Mouse (Mus musculus): ENCODE data around the gene Scamp1.

The Scamp1 gene

GRCm38 (mm10) chr13:94168319-94168718 is 117.3 kb downstream of the Scamp1 start:
- no peaks in the 10 kb centered on the region for H3K36me3 ChIP-seq (ENCODE audit: control insufficient read depth, insufficient read depth, low read length, poor library complexity, severe bottlenecking)
- DNase-seq (ENCODE audit: low read depth, low spot score): no peak
- H3K27me3 ChIP-seq (ENCODE audit: control insufficient read depth, insufficient read depth, low read length, poor library complexity, severe bottlenecking): no peaks in the 10 kb centered on the region

DNA sequence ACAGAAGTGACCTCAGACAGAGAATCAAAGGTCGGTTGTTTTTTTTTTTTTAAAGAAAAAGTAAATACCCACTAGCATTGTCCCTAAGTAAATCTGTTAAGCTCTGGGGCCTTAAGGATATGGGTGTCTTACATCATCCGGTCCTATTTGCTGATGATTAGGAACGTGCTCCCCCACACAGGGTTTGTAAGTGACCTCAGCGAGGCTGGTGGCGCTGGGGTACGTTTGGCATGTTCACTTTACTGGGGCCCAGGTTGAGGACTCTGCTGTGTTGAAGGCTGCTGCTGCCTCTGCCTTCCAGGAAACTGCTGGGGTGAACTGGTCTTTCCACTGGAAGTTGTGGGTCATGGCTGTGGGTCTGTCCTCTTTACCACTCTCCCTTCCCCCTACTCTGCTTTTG is 121.2 kb downstream of the Scamp1 start:
- no peaks in the 10 kb centered on the region for H3K36me3 ChIP-seq (ENCODE audit: control insufficient read depth, insufficient read depth, low read length, poor library complexity, severe bottlenecking)

DNA sequence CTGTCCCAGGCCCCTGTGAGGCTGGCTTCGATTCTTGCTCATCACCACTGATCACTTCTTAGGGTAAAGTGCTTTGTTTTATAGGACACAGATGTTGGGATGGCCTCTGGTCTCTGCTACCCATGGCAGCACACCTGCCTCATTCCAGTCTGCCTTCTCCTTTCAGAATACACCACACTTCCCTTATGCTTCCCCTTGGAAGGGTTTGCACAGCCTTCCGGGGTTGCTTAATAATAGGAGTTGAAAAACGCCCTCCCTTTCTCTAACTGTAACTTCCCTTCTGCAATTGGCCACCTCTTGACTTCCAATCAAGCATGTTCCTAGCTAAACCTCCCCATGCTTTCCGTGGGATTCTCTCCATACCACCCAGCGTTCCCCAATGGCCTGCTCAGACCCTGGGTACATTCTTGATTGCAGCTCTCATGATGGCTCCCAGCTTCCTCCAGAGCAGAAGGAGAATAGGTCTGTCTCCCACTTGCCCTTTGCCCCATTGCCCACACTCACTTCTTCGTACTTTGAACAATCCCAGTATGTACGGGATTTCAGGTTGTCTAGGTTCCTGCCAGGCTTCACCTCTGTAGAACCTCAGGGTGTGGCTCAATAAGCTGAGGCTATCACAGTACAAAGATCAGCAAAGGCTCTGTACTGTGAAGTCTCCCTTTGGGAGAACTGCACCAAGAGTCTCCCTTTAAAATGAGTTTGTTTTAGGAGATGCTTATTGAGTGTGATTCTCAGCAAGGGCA is 126.0 kb downstream of the Scamp1 start:
- Histone ChIP-seq H3K27me3 (ENCODE audit: control insufficient read depth, insufficient read depth, low read length, poor library complexity, severe bottlenecking) (no peaks in the 10 kb centered on the region), H3K36me3 (ENCODE audit: control insufficient read depth, insufficient read depth, low read length, poor library complexity, severe bottlenecking) (no peaks in the 10 kb centered on the region)
- no peak for DNase-seq (ENCODE audit: low read depth, low spot score)

More for the DNA sequence above, 121.2 kb downstream of the Scamp1 start:
- no peak for DNase-seq (ENCODE audit: low read depth, low spot score)
- no peaks in the 10 kb centered on the region for H3K27me3 ChIP-seq (ENCODE audit: control insufficient read depth, insufficient read depth, low read length, poor library complexity, severe bottlenecking)

DNA sequence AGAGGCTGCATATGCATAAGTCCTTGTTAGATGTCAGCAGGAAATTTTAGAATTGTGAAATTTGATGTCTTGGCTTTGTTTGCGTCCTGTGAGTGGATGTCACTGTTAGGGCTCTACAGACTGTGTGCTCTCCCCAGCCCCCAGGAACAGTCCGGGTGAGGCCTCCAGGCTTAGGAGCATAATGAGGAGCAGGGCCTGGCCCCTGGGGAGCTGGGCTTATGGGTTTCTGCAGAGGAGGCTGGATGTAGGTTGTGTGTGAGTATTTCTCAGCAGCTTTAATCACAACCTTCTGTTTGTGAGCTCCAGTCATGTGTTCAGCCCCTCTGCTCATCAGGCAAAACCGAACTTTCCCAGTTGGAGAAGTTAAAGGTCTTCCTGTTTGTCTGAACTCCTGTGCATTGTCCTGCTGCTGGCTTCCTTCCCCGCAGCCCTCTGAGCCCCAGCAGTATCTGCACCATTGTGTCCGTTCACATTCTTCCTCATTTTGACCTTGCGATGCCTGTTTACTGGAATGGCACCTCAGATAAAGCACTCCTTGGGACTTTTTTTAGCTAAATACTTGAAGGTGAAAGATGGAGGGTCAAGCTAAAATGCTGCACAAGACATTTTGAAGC is 126.7 kb downstream of the Scamp1 start:
- Histone ChIP-seq H3K27me3 (ENCODE audit: control insufficient read depth, insufficient read depth, low read length, poor library complexity, severe bottlenecking) (no peaks in the 10 kb centered on the region), H3K36me3 (ENCODE audit: control insufficient read depth, insufficient read depth, low read length, poor library complexity, severe bottlenecking) (no peaks in the 10 kb centered on the region)
- no peak for DNase-seq (ENCODE audit: low read depth, low spot score)

DNA sequence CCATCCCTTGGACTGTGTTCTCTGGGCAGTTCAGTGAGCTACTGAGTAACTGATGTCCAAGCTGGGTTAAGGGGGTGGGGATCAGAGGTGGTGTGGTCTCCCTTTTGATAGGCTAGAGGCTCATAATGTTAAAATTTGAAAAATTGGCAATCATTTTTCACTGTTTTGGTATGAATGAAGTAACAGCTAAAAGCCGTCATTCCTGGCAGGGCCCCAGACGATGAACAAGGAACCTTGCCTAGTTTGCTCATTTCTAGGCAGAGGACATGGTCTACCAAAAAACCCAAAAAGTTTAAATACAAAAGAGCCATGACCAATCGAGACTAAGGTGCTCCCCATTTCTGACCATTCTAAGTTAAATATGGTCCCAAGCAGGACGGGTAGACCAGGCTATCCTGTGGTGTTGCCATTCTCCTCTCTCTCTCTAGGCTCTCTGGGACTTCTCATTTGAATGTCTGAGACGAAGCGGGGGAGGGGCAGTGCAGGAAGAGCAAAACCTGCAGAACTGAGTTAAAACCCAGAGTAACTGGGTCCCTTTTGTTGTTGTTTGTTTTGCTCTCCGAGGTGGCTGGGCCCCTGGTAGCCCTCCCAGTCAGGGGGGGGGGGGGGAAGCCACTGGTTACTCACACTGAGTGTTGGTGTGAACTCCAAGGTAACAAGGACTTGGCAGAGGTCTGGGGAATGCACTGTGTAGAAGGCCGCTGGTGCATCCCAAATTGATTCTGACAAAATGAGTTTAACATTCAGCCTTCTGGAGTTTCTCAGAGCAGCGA is 129.8 kb downstream of the Scamp1 start:
- DNase-seq (ENCODE audit: low read depth, low spot score): no peak
- no peaks in the 10 kb centered on the region for H3K36me3 ChIP-seq (ENCODE audit: control insufficient read depth, insufficient read depth, low read length, poor library complexity, severe bottlenecking)
- H3K27me3 ChIP-seq (ENCODE audit: control insufficient read depth, insufficient read depth, low read length, poor library complexity, severe bottlenecking): no peaks in the 10 kb centered on the region

DNA sequence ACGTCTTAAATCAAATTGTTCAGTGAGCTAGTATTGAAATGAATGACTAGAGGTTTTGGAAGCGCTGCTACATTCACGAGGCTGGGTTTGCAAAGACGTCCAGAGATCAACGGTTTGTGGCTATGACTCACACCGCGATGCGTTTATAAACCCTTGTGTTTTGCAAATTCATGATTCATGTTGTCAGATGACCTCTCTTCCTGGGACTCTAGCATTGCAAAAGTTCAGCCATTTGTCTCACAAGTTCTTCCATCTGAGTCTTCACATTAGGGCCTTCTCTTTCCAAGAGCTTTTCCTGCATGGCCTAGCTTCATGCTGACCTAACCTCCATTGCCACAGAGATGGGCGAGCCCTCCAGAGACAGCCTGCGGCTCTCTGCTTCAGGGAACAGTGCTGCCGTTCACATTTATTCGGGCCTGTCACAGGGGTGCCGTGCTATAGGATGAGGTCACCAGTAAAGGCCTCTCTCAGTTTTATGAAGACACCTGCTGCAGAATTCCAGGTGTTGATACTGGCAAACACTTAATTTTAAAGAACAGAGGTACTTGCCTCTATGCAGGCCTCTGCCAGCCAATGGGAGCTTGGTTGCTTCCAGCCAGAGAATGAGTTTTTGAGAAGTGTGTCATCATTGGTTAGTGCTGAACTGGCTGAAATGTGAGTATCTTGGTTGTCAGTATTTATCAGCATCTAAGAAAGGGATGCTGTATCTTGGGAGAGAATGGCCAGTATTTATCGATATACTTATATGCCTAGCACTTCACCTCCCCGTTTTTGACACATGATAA is 131.0 kb downstream of the Scamp1 start:
- H3K36me3 ChIP-seq (ENCODE audit: control insufficient read depth, insufficient read depth, low read length, poor library complexity, severe bottlenecking): no peaks in the 10 kb centered on the region
- DNase-seq (ENCODE audit: low read depth, low spot score): no peak
- H3K27me3 ChIP-seq (ENCODE audit: control insufficient read depth, insufficient read depth, low read length, poor library complexity, severe bottlenecking): no peaks in the 10 kb centered on the region

DNA sequence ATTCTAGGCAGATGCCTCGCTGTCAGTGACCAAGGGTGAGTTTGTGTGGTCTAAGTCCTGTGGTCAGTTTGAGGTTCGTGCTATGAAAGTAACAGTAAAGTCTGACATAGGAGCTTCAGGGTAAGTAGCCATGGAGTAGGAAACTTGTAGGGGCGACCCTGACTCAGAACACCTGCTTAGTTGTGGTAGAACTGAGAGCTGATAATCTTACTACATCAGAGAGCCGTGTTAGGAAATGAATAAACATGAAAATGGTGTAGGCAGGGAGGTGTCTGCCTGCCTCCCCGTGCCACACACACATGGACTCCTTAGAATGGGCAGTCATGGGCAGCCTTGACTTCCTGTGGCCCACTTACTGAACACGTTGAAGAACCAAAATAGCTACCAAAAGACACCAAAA is 132.0 kb downstream of the Scamp1 start:
- no peaks in the 10 kb centered on the region for H3K27me3 ChIP-seq (ENCODE audit: control insufficient read depth, insufficient read depth, low read length, poor library complexity, severe bottlenecking)
- DNase-seq (ENCODE audit: low read depth, low spot score): no peak

DNA sequence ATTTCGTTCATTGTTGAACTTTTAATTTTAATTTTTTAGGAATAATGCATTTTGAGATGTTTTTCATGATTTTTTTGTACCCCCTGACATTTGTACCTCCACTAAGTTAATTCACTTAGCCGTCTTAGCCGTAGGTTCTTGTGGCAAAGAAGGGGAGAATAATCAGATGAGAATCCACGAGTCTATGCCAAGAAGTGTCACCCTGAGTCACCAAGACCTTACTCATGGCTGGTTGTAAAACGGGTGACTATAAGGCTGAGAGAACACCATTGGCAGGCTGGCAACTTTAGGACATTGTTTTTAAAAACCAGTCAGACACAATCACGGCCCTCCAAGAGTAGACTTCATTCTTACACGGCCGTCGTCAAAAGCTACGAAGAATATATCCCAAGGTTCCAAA is 132.8 kb downstream of the Scamp1 start:
- no peaks in the 10 kb centered on the region for H3K27me3 ChIP-seq (ENCODE audit: control insufficient read depth, insufficient read depth, low read length, poor library complexity, severe bottlenecking)
- no peak for DNase-seq (ENCODE audit: low read depth, low spot score)
- H3K36me3 ChIP-seq (ENCODE audit: control insufficient read depth, insufficient read depth, low read length, poor library complexity, severe bottlenecking): no peaks in the 10 kb centered on the region

More for the DNA sequence above, 132.0 kb downstream of the Scamp1 start:
- H3K36me3 ChIP-seq (ENCODE audit: control insufficient read depth, insufficient read depth, low read length, poor library complexity, severe bottlenecking): no peaks in the 10 kb centered on the region
